Mouse (Mus musculus): ENCODE measurements around the gene Zscan12. TPM values are rescaled to one million over a fixed set of nuclear protein-coding genes. Genes with fewer than 3 reads are reported as not detected.
"Not testable (repeated sequence)": the region's sequence is repeated elsewhere in the genome, so short reads cannot be mapped to it uniquely, and the experiment has no call there.

Gene Zscan12
- total and polyA plus RNA-seq, 2 experiments, result 1.0 to 6.0 TPM

DNA sequence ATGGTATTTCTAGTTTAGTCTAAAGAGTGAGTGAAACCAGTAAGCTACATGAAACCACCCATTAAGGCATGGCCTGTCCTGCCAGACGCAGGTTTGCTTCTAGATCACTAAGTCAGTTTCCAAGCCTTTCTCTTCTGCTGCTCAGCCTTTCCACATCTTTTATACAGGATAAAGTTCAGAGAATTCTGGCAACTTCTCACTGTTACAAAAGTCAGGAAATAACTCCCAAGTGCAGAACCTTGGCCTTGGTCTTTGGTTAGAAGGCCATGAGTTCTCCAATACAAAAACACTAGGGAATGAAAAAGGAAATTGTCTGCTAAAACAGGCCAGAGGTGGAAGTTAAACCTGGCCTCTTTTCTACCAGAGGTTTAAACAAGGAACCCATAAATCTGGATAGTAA, 32.6 kb downstream of the Zscan12 start:
- H3K27me3 ChIP-seq (ENCODE audit: control insufficient read depth, insufficient read depth, low read length), result no peaks in the 10 kb centered on the region
- H3K36me3 ChIP-seq (ENCODE audit: control insufficient read depth, insufficient read depth, low read length), result peaks cover 64% of the 10 kb centered on the region
- peaks cover 6% of the 10 kb centered on the region for H3K4me1 ChIP-seq (ENCODE audit: control insufficient read depth, insufficient read depth, low read length)
- no peak overlapping the region for H3K27ac ChIP-seq (replicated peaks; ENCODE audit: insufficient read depth, low read depth, low read length)
- no peak overlapping the region for H3K4me3 ChIP-seq (ENCODE audit: insufficient read depth, low read depth, low read length)
- H3K9ac ChIP-seq (ENCODE audit: low read depth, low read length), result no peak overlapping the region
- DNase-seq (ENCODE audit: extremely low read depth, low read depth, low spot score), result peak; percentile 86
- 44% methylated on average over 1 of the region's 1 CpGs for WGBS
- no peaks in the 10 kb centered on the region; the same call in 1 of the 2 replicates for H3K79me2 ChIP-seq (ENCODE audit: control insufficient read depth, insufficient read depth, low read length)
- TF ChIP-seq CTCF (IDR thresholded peaks at IDR 0.05; ENCODE audit: low read depth, low read length), result no peak
- no peak for TF ChIP-seq POLR2A (IDR thresholded peaks at IDR 0.05; ENCODE audit: extremely low read depth, insufficient read depth, low read length)

DNA sequence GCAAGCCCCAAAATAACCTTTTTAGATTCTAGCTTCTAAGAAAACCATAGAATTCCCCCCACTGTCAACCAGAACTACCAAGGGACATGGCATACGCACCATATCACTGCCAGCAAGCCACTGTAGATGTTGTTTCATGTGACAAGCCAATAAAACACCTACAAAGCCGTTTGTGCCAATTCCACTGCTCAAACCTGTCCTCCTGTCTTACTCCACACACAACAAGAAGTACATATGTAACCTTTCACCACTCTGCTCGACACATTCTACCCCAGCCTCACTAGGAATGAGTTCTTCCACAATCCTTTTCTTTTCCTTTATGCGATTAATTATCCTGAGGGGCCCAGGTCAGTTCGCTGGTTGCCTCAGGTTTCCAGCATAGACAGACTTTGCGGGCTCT, 33.0 kb downstream of the Zscan12 start:
- WGBS, result 95% methylated on average over 6 of the region's 6 CpGs

DNA sequence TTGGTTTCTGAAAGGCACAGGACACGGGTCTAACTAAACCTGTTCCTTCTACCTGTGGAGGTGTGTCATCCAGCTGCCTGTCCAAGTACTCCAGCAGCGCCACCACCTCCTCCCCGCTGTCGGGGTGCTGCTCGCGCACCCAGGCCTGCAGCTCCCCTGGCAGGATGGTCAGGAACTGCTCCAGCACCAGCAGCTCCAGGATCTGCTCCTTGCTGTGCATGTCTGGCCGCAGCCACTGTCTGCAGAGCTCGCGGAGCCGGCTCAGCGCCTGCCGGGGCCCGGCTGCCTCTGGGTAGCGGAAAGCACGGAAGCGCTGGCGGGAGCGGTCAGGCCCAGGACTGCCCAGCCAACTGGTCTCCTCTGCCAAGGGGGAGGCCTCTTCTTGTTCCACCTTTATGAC, 33.4 kb downstream of the Zscan12 start:
- not testable (repeated sequence) for H3K79me2 ChIP-seq (ENCODE audit: control insufficient read depth, insufficient read depth, low read length); DNase-seq (ENCODE audit: extremely low read depth, low read depth, low spot score); H3K4me1 ChIP-seq (ENCODE audit: control insufficient read depth, insufficient read depth, low read length); H3K27ac ChIP-seq (replicated peaks; ENCODE audit: insufficient read depth, low read depth, low read length); H3K4me3 ChIP-seq (ENCODE audit: insufficient read depth, low read depth, low read length); H3K27me3 ChIP-seq (ENCODE audit: control insufficient read depth, insufficient read depth, low read length); H3K9ac ChIP-seq (ENCODE audit: low read depth, low read length)
- peaks cover 60% of the 10 kb centered on the region for H3K36me3 ChIP-seq (ENCODE audit: control insufficient read depth, insufficient read depth, low read length)
- WGBS, result 97% methylated on average over 18 of the region's 18 CpGs

More for the DNA sequence above, 33.0 kb downstream of the Zscan12 start:
- DNase-seq (ENCODE audit: extremely low read depth, low read depth, low spot score), result peak; percentile 34
- Histone ChIP-seq H3K4me3 (ENCODE audit: insufficient read depth, low read depth, low read length) (no peak overlapping the region), H3K4me1 (ENCODE audit: control insufficient read depth, insufficient read depth, low read length) (peaks cover 6% of the 10 kb centered on the region), H3K79me2 (ENCODE audit: control insufficient read depth, insufficient read depth, low read length) (no peaks in the 10 kb centered on the region; the same call in 1 of the 2 replicates), H3K36me3 (ENCODE audit: control insufficient read depth, insufficient read depth, low read length) (peaks cover 62% of the 10 kb centered on the region), H3K27me3 (ENCODE audit: control insufficient read depth, insufficient read depth, low read length) (no peaks in the 10 kb centered on the region), H3K9ac (ENCODE audit: low read depth, low read length) (no peak overlapping the region), H3K27ac (replicated peaks; ENCODE audit: insufficient read depth, low read depth, low read length) (no peak overlapping the region; the same call in 1 of the 2 replicates)
- TF ChIP-seq POLR2A (IDR thresholded peaks at IDR 0.05; ENCODE audit: extremely low read depth, insufficient read depth, low read length) (no peak), CTCF (IDR thresholded peaks at IDR 0.05; ENCODE audit: low read depth, low read length) (no peak)

GRCm38 (mm10) chr13:21397486-21397885, 34.9 kb downstream of the Zscan12 start:
- peaks cover 4% of the 10 kb centered on the region; the same call in 1 of the 2 replicates for H3K79me2 ChIP-seq (ENCODE audit: control insufficient read depth, insufficient read depth, low read length)
- H3K9ac ChIP-seq (ENCODE audit: low read depth, low read length), result no peak overlapping the region
- 95% methylated on average over 2 of the region's 2 CpGs for WGBS
- DNase-seq (ENCODE audit: extremely low read depth, low read depth, low spot score), result no peak
- no peak overlapping the region for H3K4me3 ChIP-seq (ENCODE audit: insufficient read depth, low read depth, low read length)
- H3K27ac ChIP-seq (replicated peaks; ENCODE audit: insufficient read depth, low read depth, low read length), result no peak overlapping the region
- no peak for TF ChIP-seq POLR2A (IDR thresholded peaks at IDR 0.05; ENCODE audit: extremely low read depth, insufficient read depth, low read length)
- TF ChIP-seq CTCF (IDR thresholded peaks at IDR 0.05; ENCODE audit: low read depth, low read length), result no peak
- peaks cover 49% of the 10 kb centered on the region for H3K36me3 ChIP-seq (ENCODE audit: control insufficient read depth, insufficient read depth, low read length)
- no peaks in the 10 kb centered on the region for H3K27me3 ChIP-seq (ENCODE audit: control insufficient read depth, insufficient read depth, low read length)
- peaks cover 8% of the 10 kb centered on the region for H3K4me1 ChIP-seq (ENCODE audit: control insufficient read depth, insufficient read depth, low read length)

- no peak overlapping the region; the same call in 1 of the 2 replicates for H3K27ac ChIP-seq (replicated peaks; ENCODE audit: insufficient read depth, low read depth, low read length)
- TF ChIP-seq CTCF (IDR thresholded peaks at IDR 0.05; ENCODE audit: low read depth, low read length), result no peak
- TF ChIP-seq POLR2A (IDR thresholded peaks at IDR 0.05; ENCODE audit: extremely low read depth, insufficient read depth, low read length), result no peak
- DNase-seq (ENCODE audit: extremely low read depth, low read depth, low spot score), result peak; percentile 87
- peaks cover 7% of the 10 kb centered on the region for H3K4me1 ChIP-seq (ENCODE audit: control insufficient read depth, insufficient read depth, low read length)
- H3K79me2 ChIP-seq (ENCODE audit: control insufficient read depth, insufficient read depth, low read length), result peaks cover 4% of the 10 kb centered on the region; the same call in 1 of the 2 replicates
- 12% methylated on average over 3 of the region's 3 CpGs for WGBS
- H3K27me3 ChIP-seq (ENCODE audit: control insufficient read depth, insufficient read depth, low read length), result no peaks in the 10 kb centered on the region
- peak overlapping the region; percentile 35; the same call in 1 of the 2 replicates for H3K4me3 ChIP-seq (ENCODE audit: insufficient read depth, low read depth, low read length)
- H3K36me3 ChIP-seq (ENCODE audit: control insufficient read depth, insufficient read depth, low read length), result peaks cover 24% of the 10 kb centered on the region
- H3K9ac ChIP-seq (ENCODE audit: low read depth, low read length), result no peak overlapping the region
Measured at GRCm38 (mm10) chr13:21401166-21401565, 38.5 kb downstream of the Zscan12 start.

GRCm38 (mm10) chr13:21401636-21402286, 39.1 kb downstream of the Zscan12 start:
- Histone ChIP-seq H3K9ac (ENCODE audit: low read depth, low read length) (peak overlapping the region; percentile 99), H3K27me3 (ENCODE audit: control insufficient read depth, insufficient read depth, low read length) (no peaks in the 10 kb centered on the region), H3K4me3 (ENCODE audit: insufficient read depth, low read depth, low read length) (peak overlapping the region; percentile 98), H3K36me3 (ENCODE audit: control insufficient read depth, insufficient read depth, low read length) (peaks cover 23% of the 10 kb centered on the region), H3K4me1 (ENCODE audit: control insufficient read depth, insufficient read depth, low read length) (peaks cover 7% of the 10 kb centered on the region), H3K79me2 (ENCODE audit: control insufficient read depth, insufficient read depth, low read length) (peaks cover 4% of the 10 kb centered on the region; the same call in 1 of the 2 replicates), H3K27ac (replicated peaks; ENCODE audit: insufficient read depth, low read depth, low read length) (peak overlapping the region; percentile 98)
- peak; percentile 56 for DNase-seq (ENCODE audit: extremely low read depth, low read depth, low spot score)
- WGBS, result 6% methylated on average over 12 of the region's 12 CpGs
- TF ChIP-seq CTCF (IDR thresholded peaks at IDR 0.05; ENCODE audit: low read depth, low read length), result no peak
- no peak for TF ChIP-seq POLR2A (IDR thresholded peaks at IDR 0.05; ENCODE audit: extremely low read depth, insufficient read depth, low read length)

All from liver, adult 2 months (tissue).